In genomic region chr16:44516498-44516897, GRCm38 (mm10) we compare ENCODE assay signal across 21 mouse cellular contexts. TPM values are rescaled to one million over a fixed set of nuclear protein-coding genes. Genes with fewer than 3 reads are reported as not detected.
DNase-seq lines count a peak whose midpoint lies in the region; ATAC-seq and TF ChIP-seq lines count a peak whose summit lies in the region.
"Had no signal": no experiment of that assay in that cellular context is flagged by ENCODE, and none has a peak within 500 bp of the region (broad histone marks: within the 10 kb centered on the region; RNA-seq: fewer than 3 reads in every experiment).

No protein-coding gene starts in this region.

- no peak overlapping the region for H3K4me3 ChIP-seq in intestine, postnatal 0 days (ENCODE audit: low read depth, low read length)
- H3K4me3 ChIP-seq in intestine, embryonic 15.5 days (replicated peaks) = no peak overlapping the region
- H3K4me3 ChIP-seq in ES-E14 (ENCODE audit: insufficient read depth in 1 of 2, low read depth in 1 of 2, low read length in 2 of 2, poor library complexity in 1 of 2, severe bottlenecking in 1 of 2) = no peak overlapping the region
- H3K4me3 ChIP-seq in forebrain, embryonic 16.5 days (replicated peaks; ENCODE audit: low read length) = no peak overlapping the region
- H3K4me3 ChIP-seq: heart, embryonic 13.5 days; layer of hippocampus, adult 2 months; limb, embryonic 13.5 days; liver, embryonic 15.5 days; megakaryocyte, embryonic 14.5 days; myocyte had no signal

- H3K4me1 ChIP-seq in intestine, postnatal 0 days (replicated peaks; ENCODE audit: control insufficient read depth, insufficient read depth, low read length) = no peaks in the 10 kb centered on the region
- no peaks in the 10 kb centered on the region for H3K4me1 ChIP-seq in intestine, embryonic 15.5 days (replicated peaks)
- peaks cover 2 to 9% of the 10 kb centered on the region in 2 experiments; a peak in 2 of 4 replicates for H3K4me1 ChIP-seq in ES-E14 (ENCODE audit: control insufficient read depth in 2 of 2, insufficient read depth in 2 of 2, low read length in 2 of 2, poor library complexity in 1 of 2)
- H3K4me1 ChIP-seq in forebrain, embryonic 16.5 days (replicated peaks; ENCODE audit: control insufficient read depth, insufficient read depth, low read length) = peaks cover 12% of the 10 kb centered on the region
- H3K4me1 ChIP-seq: liver, embryonic 15.5 days; megakaryocyte, embryonic 14.5 days had no signal

- H3K9me3 ChIP-seq in intestine, postnatal 0 days (ENCODE audit: control insufficient read depth) = no peaks in the 10 kb centered on the region
- no peaks in the 10 kb centered on the region for H3K9me3 ChIP-seq in intestine, embryonic 15.5 days
- H3K9me3 ChIP-seq in ES-E14 (ENCODE audit: control insufficient read depth, insufficient read depth, low read depth, low read length) = no peaks in the 10 kb centered on the region
- no peaks in the 10 kb centered on the region for H3K9me3 ChIP-seq in forebrain, embryonic 16.5 days (ENCODE audit: control insufficient read depth, low read length)
- H3K9me3 ChIP-seq: limb, embryonic 13.5 days; liver, embryonic 15.5 days had no signal

- no peak overlapping the region for H3K4me2 ChIP-seq in intestine, postnatal 0 days (replicated peaks; ENCODE audit: low read depth)
- no peak overlapping the region for H3K4me2 ChIP-seq in intestine, embryonic 15.5 days (replicated peaks)
- no peak overlapping the region for H3K4me2 ChIP-seq in forebrain, embryonic 16.5 days (ENCODE audit: low read length)
- H3K4me2 ChIP-seq: heart, embryonic 13.5 days; limb, embryonic 13.5 days; liver, embryonic 15.5 days had no signal

- WGBS in intestine, postnatal 0 days = 77% methylated on average over 6 of the region's 6 CpGs
- 76% methylated on average over 6 of the region's 6 CpGs for WGBS in intestine, embryonic 15.5 days
- WGBS in forebrain, embryonic 16.5 days = 42% methylated on average over 6 of the region's 6 CpGs

- H3K27me3 ChIP-seq in intestine, postnatal 0 days (replicated peaks; ENCODE audit: control insufficient read depth, insufficient read depth, low read length) = no peaks in the 10 kb centered on the region
- no peaks in the 10 kb centered on the region for H3K27me3 ChIP-seq in intestine, embryonic 15.5 days (replicated peaks)
- no peaks in the 10 kb centered on the region for H3K27me3 ChIP-seq in forebrain, embryonic 16.5 days (replicated peaks; ENCODE audit: control insufficient read depth, insufficient read depth, low read length)
- H3K27me3 ChIP-seq: heart, embryonic 13.5 days; limb, embryonic 13.5 days; liver, embryonic 15.5 days had no signal

- peak; percentile 32 for DNase-seq in cerebellum, adult 9-11 months
- DNase-seq in cerebellum, adult 11-12 months = no peak
- DNase-seq in ES-E14 (ENCODE audit: low read depth, low spot score) = peak; percentile 15
- no peak for DNase-seq in layer of hippocampus, adult 18-20 months (ENCODE audit: low spot score in 2 of 2)
- DNase-seq in layer of hippocampus, postnatal 25 days (ENCODE audit: extremely low spot score in 1 of 2, low spot score in 1 of 2) = no peak
- DNase-seq: adrenal gland, postnatal 36 days; heart, postnatal 36 days; kidney, adult 11 months; lung, postnatal 14 days had no signal

- in situ Hi-C loops in ES-E14 (cut with MboI; ENCODE audit: low sequenced_read_pairs in 2 of 2, unreplicated experiment in 2 of 2) = no loop called here

- no peak for ATAC-seq in intestine, postnatal 0 days
- ATAC-seq in intestine, embryonic 15.5 days = no peak
- peak; percentile 57 for ATAC-seq in forebrain, embryonic 16.5 days
- ATAC-seq: activated CD4-positive, CD25-positive, alpha-beta regulatory T cell, adult 4 months; CD4-positive, CD25-positive, alpha-beta regulatory T cell, adult 4 months had no signal

- TF ChIP-seq CTCF in intestine, postnatal 0 days (IDR thresholded peaks at IDR 0.05; ENCODE audit: low read depth) = peak; percentile 10; the same call in 1 of the 2 replicates

- H3K9ac ChIP-seq in intestine, postnatal 0 days (ENCODE audit: low read depth, low read length) = no peak overlapping the region
- H3K9ac ChIP-seq in intestine, embryonic 15.5 days = no peak overlapping the region
- no peak overlapping the region for H3K9ac ChIP-seq in ES-E14 (ENCODE audit: insufficient read depth, low read depth, low read length, poor library complexity, severe bottlenecking)
- H3K9ac ChIP-seq in forebrain, embryonic 16.5 days (replicated peaks; ENCODE audit: low read depth, low read length) = no peak overlapping the region
- H3K9ac ChIP-seq: heart, embryonic 13.5 days; limb, embryonic 13.5 days; liver, embryonic 15.5 days had no signal

- H3K27ac ChIP-seq in intestine, postnatal 0 days (ENCODE audit: low read depth, low read length) = no peak overlapping the region
- no peak overlapping the region for H3K27ac ChIP-seq in intestine, embryonic 15.5 days
- peak overlapping the region; percentile 50; the same call in 1 of the 2 replicates for H3K27ac ChIP-seq in ES-E14 (ENCODE audit: insufficient read depth, low read depth, low read length, poor library complexity, severe bottlenecking)
- peak overlapping the region; percentile 31; the same call in 1 of the 2 replicates for H3K27ac ChIP-seq in forebrain, embryonic 16.5 days (ENCODE audit: low read length)
- H3K27ac ChIP-seq: heart, embryonic 13.5 days; kidney, postnatal 0 days; layer of hippocampus, adult 2 months; limb, embryonic 13.5 days; liver, embryonic 15.5 days had no signal

- no peaks in the 10 kb centered on the region; the same call in 1 of the 2 replicates for H3K36me3 ChIP-seq in intestine, postnatal 0 days (ENCODE audit: control insufficient read depth, insufficient read depth)
- no peaks in the 10 kb centered on the region for H3K36me3 ChIP-seq in intestine, embryonic 15.5 days
- H3K36me3 ChIP-seq in ES-E14 (ENCODE audit: control insufficient read depth, insufficient read depth, low read length, poor library complexity, severe bottlenecking) = no peaks in the 10 kb centered on the region
- 0 out of 2 replicates have a peak, but pooled peaks cover 4% of the 10 kb centered on the region for H3K36me3 ChIP-seq in forebrain, embryonic 16.5 days (ENCODE audit: control insufficient read depth, insufficient read depth)
- H3K36me3 ChIP-seq: liver, embryonic 15.5 days had no signal

TF ChIP-seq in ES-E14, 5 proteins besides CTCF, POLR2A, EP300 and RAD21:
- TF ChIP-seq ZC3H11A (IDR thresholded peaks at IDR 0.05; ENCODE audit: borderline replicate concordance, low read depth, low read length) (no peak), CHD2 (IDR thresholded peaks at IDR 0.05; ENCODE audit: low read depth, low read length) (no peak), MAFK (IDR thresholded peaks at IDR 0.05; ENCODE audit: insufficient read depth, low read depth, low read length) (no peak), ZNF384 (IDR thresholded peaks at IDR 0.05; ENCODE audit: low read depth, low read length) (no peak), HCFC1 (IDR thresholded peaks at IDR 0.05; ENCODE audit: borderline replicate concordance, insufficient read depth, low read length) (no peak)

RNA-seq across cellular contexts. Expression of gene Boc, which starts 42.2 kb away (rescaled TPM):
- polyA plus RNA-seq in intestine, postnatal 0 days (2015; fragmentation: Nextera tagmentation; extraction: Ambion mirVana) = 3.1 and 3.6 TPM in 2 replicates
- polyA plus RNA-seq in intestine, embryonic 15.5 days (2015; fragmentation: Nextera tagmentation; extraction: Ambion mirVana) = 9.8 and 10.3 TPM in 2 replicates
- 5.4 TPM in 2 replicates for total RNA-seq in ES-E14 (2012; rRNA removed)
- 15.2 and 17.6 TPM in 2 replicates for polyA plus RNA-seq in forebrain, embryonic 16.5 days (2015; fragmentation: Nextera tagmentation; extraction: Ambion mirVana)
- total RNA-seq in layer of hippocampus, adult 18-20 months (2021) = 10 to 100 TPM; 11.5 to 11.6 TPM
- 10 to 100 TPM in 1 of 2 experiments, 1 to 10 TPM in 1; 9.9 to 10.3 TPM for total RNA-seq in layer of hippocampus, postnatal 25 days (2021)

Comparison
In these comparisons a context has a peak if more than half of its experiments do, and no peak if none do; other contexts are left out.
1. DNase-seq: peak in cerebellum, adult 9-11 months (single experiment) and ES-E14 (single experiment); none in cerebellum, adult 11-12 months (single experiment), layer of hippocampus, adult 18-20 months (0 of 2) and layer of hippocampus, postnatal 25 days (0 of 2).
2. H3K27ac ChIP-seq: peak in ES-E14 (single experiment) and forebrain, embryonic 16.5 days (single experiment); none in intestine, postnatal 0 days (single experiment) and intestine, embryonic 15.5 days (single experiment).